Mouse (Mus musculus): ENCODE measurements at regions not wholly inside any gene's neighbourhood (a gene's known extent, or its start where the extent isn't known, plus 50 kb on each side); places are given as distances from the start of the nearest gene placed in this dataset.

DNA sequence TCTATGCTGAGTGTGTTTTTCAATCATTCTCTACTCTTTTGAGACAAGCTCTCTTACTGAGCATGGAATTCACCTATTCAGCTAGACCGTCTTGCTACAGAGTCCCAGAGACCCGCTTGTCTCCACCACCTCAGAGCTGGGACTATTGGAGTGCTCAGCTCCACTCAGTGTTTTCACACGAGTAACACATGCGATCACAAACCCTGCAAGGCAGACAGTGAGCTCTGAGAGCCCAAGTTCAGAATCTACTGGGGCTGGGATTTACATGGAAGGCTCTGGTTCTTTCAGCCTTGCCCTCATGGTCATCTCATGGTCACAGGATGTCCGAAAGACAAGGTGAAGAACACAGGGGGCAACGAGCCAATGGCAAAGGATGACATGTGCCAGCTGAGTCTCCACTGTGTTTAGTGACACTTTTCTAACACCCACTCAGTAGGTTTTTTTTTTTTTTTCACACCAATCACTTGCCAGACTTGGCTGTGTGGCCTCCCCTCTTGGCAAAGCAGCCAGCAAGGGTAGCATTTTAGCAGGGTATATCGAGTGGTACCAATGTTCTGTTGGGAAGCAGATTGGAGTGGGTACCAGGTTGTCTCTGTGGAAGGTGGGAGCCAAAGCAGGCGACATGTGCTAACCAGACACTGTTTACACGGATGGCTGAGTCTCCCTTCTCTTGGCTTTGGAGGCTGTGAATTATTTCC, 51.2 kb upstream of the Gtsf1l start:
- H3K4me3 ChIP-seq = no peak overlapping the region
- no peaks in the 10 kb centered on the region for H3K36me3 ChIP-seq
- no peak overlapping the region for H3K27ac ChIP-seq (replicated peaks)
- 86% methylated on average over 9 of the region's 9 CpGs for WGBS
- peaks cover 17% of the 10 kb centered on the region for H3K4me1 ChIP-seq
- H3K27me3 ChIP-seq (ENCODE audit: low read depth, poor library complexity, severe bottlenecking) = 0 out of 2 replicates have a peak, but pooled peaks cover 4% of the 10 kb centered on the region
- 0 out of 2 replicates have a peak, but pooled peaks cover 3% of the 10 kb centered on the region for H3K9me3 ChIP-seq (replicated peaks)
- DNase-seq (ENCODE audit: low spot score) = no peak

DNA sequence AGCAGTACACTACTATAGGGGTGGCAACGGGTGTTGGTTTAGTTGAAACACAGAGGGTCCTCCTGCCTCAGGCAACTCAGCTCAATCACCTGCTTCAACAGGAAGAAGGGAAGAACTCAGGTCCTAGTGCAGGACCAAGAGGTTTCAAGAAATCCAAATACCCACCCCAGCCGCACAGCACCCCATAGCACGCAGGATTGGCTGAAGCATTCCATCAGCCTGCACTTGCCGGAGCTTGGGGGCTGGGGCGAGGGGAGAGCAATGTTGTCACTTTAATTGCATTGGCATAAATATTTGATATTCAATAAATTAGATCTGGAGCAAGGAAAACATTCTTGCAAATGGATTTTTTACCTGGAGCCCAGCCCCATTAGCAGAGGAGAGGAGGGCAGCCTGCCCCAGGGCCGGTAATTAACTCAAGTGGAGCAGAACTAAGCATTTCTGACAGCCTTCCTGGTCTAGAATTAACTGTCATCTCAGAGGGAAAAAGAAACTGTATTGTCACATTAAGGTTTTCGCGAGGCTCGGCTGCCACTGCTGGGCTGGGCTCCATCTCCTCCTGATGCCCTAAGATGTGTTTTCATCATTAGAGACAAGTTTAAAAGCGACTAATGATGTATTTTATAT, 55.2 kb upstream of the Gtsf1l start:
- H3K4me3 ChIP-seq = no peak overlapping the region
- peaks cover 8% of the 10 kb centered on the region; the same call in 1 of the 2 replicates for H3K9me3 ChIP-seq (replicated peaks)
- H3K36me3 ChIP-seq = no peaks in the 10 kb centered on the region
- peaks cover 20% of the 10 kb centered on the region for H3K4me1 ChIP-seq
- DNase-seq (ENCODE audit: low spot score) = no peak
- whole genome bisulfite sequencing = 65% methylated on average over 10 of the region's 10 CpGs
- no peak overlapping the region for H3K27ac ChIP-seq (replicated peaks)
- H3K27me3 ChIP-seq (ENCODE audit: low read depth, poor library complexity, severe bottlenecking) = 0 out of 2 replicates have a peak, but pooled peaks cover 7% of the 10 kb centered on the region

DNA sequence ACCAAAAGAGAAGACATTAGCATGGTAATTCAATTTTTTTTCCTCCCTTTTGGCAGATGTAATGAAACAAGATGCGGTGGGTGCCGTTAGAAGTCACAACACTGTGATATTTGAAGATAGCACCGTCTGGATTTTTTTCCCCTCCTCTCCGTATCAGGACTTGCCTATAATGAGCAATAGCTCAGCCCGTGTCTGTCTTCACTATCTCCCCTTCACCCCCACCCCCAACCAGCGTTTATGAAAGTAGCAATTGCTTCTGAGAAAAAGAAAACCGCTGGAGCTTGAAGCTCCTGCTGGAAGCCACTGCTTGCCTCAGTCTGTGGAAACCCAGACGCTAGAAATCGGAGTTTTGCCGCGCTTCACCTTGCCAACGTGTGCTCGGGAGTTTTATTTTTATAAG, 55.8 kb upstream of the Gtsf1l start:
- WGBS = 66% methylated on average over 13 of the region's 13 CpGs
- no peak for DNase-seq (ENCODE audit: low spot score)
- H3K27ac ChIP-seq (replicated peaks) = no peak overlapping the region

DNA sequence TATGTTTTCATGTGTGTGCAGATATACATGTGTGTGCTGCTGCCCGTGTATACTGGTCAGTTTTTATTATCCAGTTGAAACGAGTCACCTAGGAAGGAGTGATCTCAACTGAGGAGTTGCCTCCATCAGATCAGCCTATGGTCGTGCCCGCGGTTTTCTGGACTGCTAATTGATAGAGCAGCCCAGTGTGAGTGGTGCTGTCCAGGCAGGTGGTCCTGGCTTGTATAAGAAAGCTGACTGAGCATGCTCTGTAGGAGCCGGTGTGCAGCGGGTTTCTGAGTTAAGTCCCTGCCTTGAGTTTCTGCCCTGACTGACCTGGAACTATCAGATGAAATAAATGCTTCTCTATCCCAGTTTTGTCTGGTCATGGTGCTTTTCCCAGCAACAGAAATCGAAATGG, 56.9 kb upstream of the Tox2 start:
- Histone ChIP-seq H3K27ac (replicated peaks) (no peak overlapping the region), H3K36me3 (no peaks in the 10 kb centered on the region), H3K4me3 (no peak overlapping the region), H3K27me3 (ENCODE audit: low read depth, poor library complexity, severe bottlenecking) (0 out of 2 replicates have a peak, but pooled peaks cover 7% of the 10 kb centered on the region), H3K9me3 (replicated peaks) (peaks cover 5% of the 10 kb centered on the region; the same call in 1 of the 2 replicates), H3K4me1 (peaks cover 21% of the 10 kb centered on the region)
- no peak for DNase-seq (ENCODE audit: low spot score)
- WGBS = 90% methylated on average over 8 of the region's 8 CpGs

More for the DNA sequence above, 55.8 kb upstream of the Gtsf1l start:
- H3K27me3 ChIP-seq (ENCODE audit: low read depth, poor library complexity, severe bottlenecking) = 0 out of 2 replicates have a peak, but pooled peaks cover 7% of the 10 kb centered on the region
- peaks cover 8% of the 10 kb centered on the region; the same call in 1 of the 2 replicates for H3K9me3 ChIP-seq (replicated peaks)
- H3K4me1 ChIP-seq = peaks cover 20% of the 10 kb centered on the region
- H3K36me3 ChIP-seq = no peaks in the 10 kb centered on the region
- no peak overlapping the region for H3K4me3 ChIP-seq

DNA sequence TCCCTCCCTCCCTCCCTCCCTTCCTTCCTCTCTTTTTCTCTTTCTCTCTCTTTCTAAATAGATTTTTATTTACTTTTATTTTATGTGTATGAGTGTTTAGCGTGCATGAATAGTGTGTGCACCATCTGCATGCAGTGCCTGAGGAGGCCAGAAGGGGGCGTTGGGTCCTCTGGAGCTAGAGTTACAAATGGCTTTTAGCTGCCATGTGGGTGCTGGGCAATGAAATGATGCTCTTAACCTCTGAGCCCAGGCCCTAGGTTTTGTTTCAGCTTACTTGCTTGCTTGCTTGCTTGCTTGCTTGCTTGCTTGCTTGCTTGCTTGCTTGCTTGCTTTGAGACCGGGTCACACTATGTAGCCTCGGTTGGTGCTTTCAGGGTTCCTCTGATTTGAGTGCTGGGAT, 56.4 kb upstream of the Tox2 start:
- Histone ChIP-seq H3K4me3 (no peak overlapping the region), H3K9me3 (replicated peaks) (peaks cover 5% of the 10 kb centered on the region; the same call in 1 of the 2 replicates), H3K27me3 (ENCODE audit: low read depth, poor library complexity, severe bottlenecking) (0 out of 2 replicates have a peak, but pooled peaks cover 7% of the 10 kb centered on the region), H3K36me3 (no peaks in the 10 kb centered on the region), H3K4me1 (peaks cover 23% of the 10 kb centered on the region), H3K27ac (replicated peaks) (no peak overlapping the region)
- WGBS = 88% methylated on average over 4 of the region's 4 CpGs
- DNase-seq (ENCODE audit: low spot score) = no peak

DNA sequence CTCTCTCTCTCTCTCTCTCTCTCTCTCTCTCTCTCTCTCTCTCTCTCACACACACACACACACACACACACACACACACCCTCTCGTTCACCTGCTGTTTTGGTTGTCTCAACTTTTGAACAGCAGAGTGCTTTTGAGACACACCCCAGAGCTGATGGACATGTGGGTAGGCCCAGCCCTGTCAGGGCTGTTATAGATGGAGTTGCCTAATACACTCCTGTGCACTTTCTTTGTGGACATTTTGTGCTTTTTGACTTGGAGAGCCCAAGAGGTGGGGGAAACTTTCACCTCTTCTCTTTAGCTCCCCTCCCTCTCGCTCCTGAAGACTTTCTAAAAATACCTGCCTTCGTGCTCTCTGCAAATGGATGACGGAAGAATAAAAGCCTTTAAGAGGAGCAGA, 55.5 kb upstream of the Tox2 start:
- DNase-seq (ENCODE audit: low spot score) = no peak
- Histone ChIP-seq H3K27ac (replicated peaks) (0 out of 2 replicates have a peak overlapping the region, but pooled peaks have one; percentile 18), H3K9me3 (replicated peaks) (peaks cover 5% of the 10 kb centered on the region; the same call in 1 of the 2 replicates), H3K27me3 (ENCODE audit: low read depth, poor library complexity, severe bottlenecking) (0 out of 2 replicates have a peak, but pooled peaks cover 4% of the 10 kb centered on the region), H3K4me3 (no peak overlapping the region), H3K4me1 (peaks cover 32% of the 10 kb centered on the region), H3K36me3 (no peaks in the 10 kb centered on the region)
- 86% methylated on average over 4 of the region's 4 CpGs for WGBS

DNA sequence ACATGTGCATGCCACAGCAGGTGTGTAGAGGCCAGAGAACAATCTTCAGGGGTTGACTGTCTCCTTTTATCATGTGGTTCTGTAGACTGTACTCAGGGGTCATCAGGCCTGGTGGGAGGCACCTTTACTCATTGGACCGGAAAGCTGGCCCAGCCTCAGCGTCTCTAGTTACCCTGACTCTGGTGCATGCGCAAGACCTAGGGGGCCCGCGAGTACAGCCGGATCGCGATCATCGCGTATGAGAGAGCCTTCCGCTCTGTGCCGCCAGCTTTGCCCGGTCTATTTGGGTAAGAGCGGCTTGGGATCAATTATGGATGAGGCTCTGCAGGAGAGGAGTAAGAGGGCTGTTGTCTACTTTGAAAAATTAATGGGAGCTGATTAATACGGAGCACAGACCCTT, 51.9 kb upstream of the Tox2 start:
- H3K9me3 ChIP-seq (replicated peaks) = peaks cover 5% of the 10 kb centered on the region; the same call in 1 of the 2 replicates
- no peak for DNase-seq (ENCODE audit: low spot score)
- no peak overlapping the region for H3K4me3 ChIP-seq
- no peaks in the 10 kb centered on the region for H3K36me3 ChIP-seq
- H3K4me1 ChIP-seq = peaks cover 30% of the 10 kb centered on the region
- H3K27ac ChIP-seq (replicated peaks) = peak overlapping the region; percentile 52
- no peaks in the 10 kb centered on the region; the same call in 1 of the 2 replicates for H3K27me3 ChIP-seq (ENCODE audit: low read depth, poor library complexity, severe bottlenecking)
- WGBS = 80% methylated on average over 15 of the region's 15 CpGs

- WGBS = 59% methylated on average over 22 of the region's 22 CpGs
- Histone ChIP-seq H3K36me3 (no peaks in the 10 kb centered on the region), H3K27me3 (ENCODE audit: low read depth, poor library complexity, severe bottlenecking) (no peaks in the 10 kb centered on the region; the same call in 1 of the 2 replicates), H3K27ac (replicated peaks) (peak overlapping the region; percentile 79), H3K4me3 (no peak overlapping the region; the same call in 1 of the 2 replicates), H3K4me1 (peaks cover 30% of the 10 kb centered on the region), H3K9me3 (replicated peaks) (no peaks in the 10 kb centered on the region)
- peak; percentile 88 for DNase-seq (ENCODE audit: low spot score)
Observed at GRCm38 (mm10) chr2:163152340-163153033, 50.4 kb upstream of the Tox2 start.

Measured in midbrain, embryonic 10.5 days (tissue).